Mouse (Mus musculus) hindbrain, embryonic 14.5 days (tissue): ENCODE results near the gene Ryr3. TPM values are rescaled to one million over a fixed set of nuclear protein-coding genes. Genes with fewer than 3 reads are reported as not detected.

ENCODE experiments used
- ATAC-seq: fragments of 200-750 bp; cut with Nextera tagmentation; 2 replicates; pipeline ENCODE4 v1.8.0; 2017; ENCODE audit warnings: moderate number of reproducible peaks, mild to moderate bottlenecking, moderate TSS enrichment, moderate library complexity; ENCODE audit not compliant: low FRiP score
- DNase-seq: peaks from one replicate; pipeline ENCODE4 v3.0.0-alpha.2; 2015; ENCODE audit warnings: low spot score
- H3K27ac ChIP-seq: fragments of 300-500 bp; sonication (generic); 2 replicates; pipeline ENCODE4 v1.5.1; 2014; ENCODE audit warnings: mild to moderate bottlenecking, moderate library complexity
- H3K27me3 ChIP-seq: fragments of 300-500 bp; sonication (generic); 2 replicates; pipeline ENCODE4 v1.6.1; 2014; ENCODE audit warnings: mild to moderate bottlenecking, low read length, mixed read lengths; ENCODE audit not compliant: control insufficient read depth, insufficient read depth
- H3K36me3 ChIP-seq: fragments of 300-500 bp; sonication (generic); replicated peaks from 2 replicates; pipeline ENCODE4 v1.6.1; 2014; ENCODE audit not compliant: control insufficient read depth, insufficient read depth
- H3K4me1 ChIP-seq: fragments of 300-500 bp; sonication (generic); replicated peaks from 2 replicates; pipeline ENCODE4 v1.6.1; 2014; ENCODE audit warnings: antibody characterized with exemption, low read length, mixed read lengths; ENCODE audit not compliant: control insufficient read depth, insufficient read depth
- H3K4me2 ChIP-seq: fragments of 300-500 bp; sonication (generic); replicated peaks from 2 replicates; pipeline ENCODE4 v1.6.1; 2014; ENCODE audit warnings: mild to moderate bottlenecking, moderate library complexity
- H3K4me3 ChIP-seq: fragments of 300-500 bp; sonication (generic); replicated peaks from 2 replicates; pipeline ENCODE4 v1.5.1; 2014; ENCODE audit warnings: mild to moderate bottlenecking, low read length
- H3K9ac ChIP-seq: fragments of 300-500 bp; sonication (generic); 2 replicates; pipeline ENCODE4 v1.6.1; 2014
- H3K9me3 ChIP-seq: fragments of 300-500 bp; sonication (generic); 2 replicates; pipeline ENCODE4 v1.6.1; 2016; ENCODE audit warnings: low read length; ENCODE audit not compliant: control insufficient read depth
- whole genome bisulfite sequencing: fragments of 180-500 bp; shearing (Covaris S2); extraction: QIAGEN DNeasy Blood & Tissue Kit; methylation state at CpG from one replicate; pipeline ENCODE4 v1.1.7; 2014; 5-methylcytosine and 5-hydroxymethylcytosine counted together
- polyA plus RNA-seq: library from polyadenylated mRNA; unstranded; fragments of >200 nt; fragmentation: Nextera tagmentation; extraction: Ambion mirVana; gene quantifications from 2 replicates; pipeline ENCODE4 v1.2.1, GENCODE M21; 2014

Gene Ryr3
- polyA plus RNA-seq, 1 experiment from 2014 or later = 6.6 TPM

- DNase-seq (no peak), ATAC-seq (no peak)
- no peaks in the 10 kb centered on the region for H3K4me1 ChIP-seq
- H3K4me2 ChIP-seq = no peak overlapping the region
- no peaks in the 10 kb centered on the region for H3K27me3 ChIP-seq
- WGBS = 73% methylated on average over 5 of the region's 5 CpGs
- H3K36me3 ChIP-seq = no peaks in the 10 kb centered on the region
- no peaks in the 10 kb centered on the region for H3K9me3 ChIP-seq
- H3K27ac ChIP-seq = no peak overlapping the region
- H3K9ac ChIP-seq = no peak overlapping the region
- no peak overlapping the region for H3K4me3 ChIP-seq
Measured at GRCm38 (mm10) chr2:113058914-113059313, 158.0 kb downstream of the Ryr3 start.

GRCm38 (mm10) chr2:113058116-113058515, 158.8 kb downstream of the Ryr3 start:
- H3K27ac ChIP-seq = no peak overlapping the region
- no peak for ATAC-seq
- no peaks in the 10 kb centered on the region for H3K4me1 ChIP-seq
- no peaks in the 10 kb centered on the region for H3K27me3 ChIP-seq
- H3K36me3 ChIP-seq = no peaks in the 10 kb centered on the region
- H3K4me2 ChIP-seq = no peak overlapping the region
- DNase-seq = no peak
- no peaks in the 10 kb centered on the region for H3K9me3 ChIP-seq
- 77% methylated on average over 3 of the region's 3 CpGs for WGBS
- H3K4me3 ChIP-seq = no peak overlapping the region
- H3K9ac ChIP-seq = no peak overlapping the region

GRCm38 (mm10) chr2:113055591-113055990, 161.3 kb downstream of the Ryr3 start:
- H3K9me3 ChIP-seq = no peaks in the 10 kb centered on the region
- 91% methylated on average over 2 of the region's 2 CpGs for WGBS
- no peak for ATAC-seq
- no peak overlapping the region for H3K4me3 ChIP-seq
- H3K9ac ChIP-seq = no peak overlapping the region
- no peak overlapping the region for H3K4me2 ChIP-seq
- no peaks in the 10 kb centered on the region for H3K27me3 ChIP-seq
- H3K4me1 ChIP-seq = no peaks in the 10 kb centered on the region
- no peaks in the 10 kb centered on the region for H3K36me3 ChIP-seq
- no peak overlapping the region for H3K27ac ChIP-seq
- DNase-seq = no peak

GRCm38 (mm10) chr2:113049831-113050230, 167.1 kb downstream of the Ryr3 start:
- Histone ChIP-seq H3K4me2 (no peak overlapping the region), H3K27me3 (no peaks in the 10 kb centered on the region), H3K9ac (no peak overlapping the region), H3K4me1 (no peaks in the 10 kb centered on the region), H3K36me3 (no peaks in the 10 kb centered on the region), H3K9me3 (no peaks in the 10 kb centered on the region), H3K27ac (no peak overlapping the region), H3K4me3 (no peak overlapping the region)
- WGBS = 77% methylated on average over 1 of the region's 1 CpGs
- ATAC-seq (no peak), DNase-seq (no peak)

GRCm38 (mm10) chr2:113036550-113036949, 180.3 kb downstream of the Ryr3 start:
- Histone ChIP-seq H3K4me2 (no peak overlapping the region), H3K36me3 (no peaks in the 10 kb centered on the region), H3K4me1 (no peaks in the 10 kb centered on the region), H3K9me3 (no peaks in the 10 kb centered on the region), H3K27ac (no peak overlapping the region), H3K27me3 (no peaks in the 10 kb centered on the region), H3K4me3 (no peak overlapping the region), H3K9ac (no peak overlapping the region)
- DNase-seq = no peak
- WGBS = 90% methylated on average over 2 of the region's 2 CpGs
- ATAC-seq = no peak

GRCm38 (mm10) chr2:113030689-113031088, 186.2 kb downstream of the Ryr3 start:
- Histone ChIP-seq H3K4me1 (no peaks in the 10 kb centered on the region), H3K4me2 (no peak overlapping the region), H3K9me3 (no peaks in the 10 kb centered on the region), H3K9ac (no peak overlapping the region), H3K4me3 (no peak overlapping the region), H3K27me3 (no peaks in the 10 kb centered on the region), H3K27ac (no peak overlapping the region), H3K36me3 (no peaks in the 10 kb centered on the region)
- 0 out of 2 replicates have a peak, but pooled peaks have one; percentile 40 for ATAC-seq
- 78% methylated on average over 5 of the region's 5 CpGs for WGBS
- no peak for DNase-seq

GRCm38 (mm10) chr2:113019896-113020295, 197.0 kb downstream of the Ryr3 start:
- WGBS = 63% methylated on average over 7 of the region's 7 CpGs
- no peak overlapping the region for H3K4me2 ChIP-seq
- H3K27ac ChIP-seq = no peak overlapping the region

GRCm38 (mm10) chr2:113018278-113018677, 198.6 kb downstream of the Ryr3 start:
- peaks cover 5% of the 10 kb centered on the region; the same call in 1 of the 2 replicates for H3K4me1 ChIP-seq
- no peaks in the 10 kb centered on the region for H3K9me3 ChIP-seq
- no peak overlapping the region for H3K9ac ChIP-seq
- DNase-seq (no peak), ATAC-seq (no peak)
- H3K4me2 ChIP-seq = no peak overlapping the region
- no peak overlapping the region for H3K27ac ChIP-seq
- 70% methylated on average over 1 of the region's 1 CpGs for WGBS
- H3K27me3 ChIP-seq = no peaks in the 10 kb centered on the region
- H3K36me3 ChIP-seq = no peaks in the 10 kb centered on the region
- H3K4me3 ChIP-seq = no peak overlapping the region

More at GRCm38 (mm10) chr2:113019896-113020295, 197.0 kb downstream of the Ryr3 start:
- no peaks in the 10 kb centered on the region for H3K9me3 ChIP-seq
- DNase-seq = no peak
- no peaks in the 10 kb centered on the region for H3K27me3 ChIP-seq
- ATAC-seq = no peak
- H3K9ac ChIP-seq = no peak overlapping the region
- no peaks in the 10 kb centered on the region for H3K36me3 ChIP-seq
- H3K4me3 ChIP-seq = no peak overlapping the region
- H3K4me1 ChIP-seq = peaks cover 5% of the 10 kb centered on the region; the same call in 1 of the 2 replicates

GRCm38 (mm10) chr2:113016236-113016635, 200.7 kb downstream of the Ryr3 start:
- no peak for ATAC-seq
- 83% methylated on average over 2 of the region's 2 CpGs for WGBS

More at GRCm38 (mm10) chr2:113016236-113016635, 200.7 kb downstream of the Ryr3 start:
- Histone ChIP-seq H3K27ac (no peak overlapping the region), H3K4me2 (no peak overlapping the region), H3K36me3 (no peaks in the 10 kb centered on the region), H3K4me3 (no peak overlapping the region), H3K27me3 (no peaks in the 10 kb centered on the region), H3K9me3 (no peaks in the 10 kb centered on the region), H3K4me1 (peaks cover 5% of the 10 kb centered on the region; the same call in 1 of the 2 replicates), H3K9ac (no peak overlapping the region)
- no peak for DNase-seq
